Mouse (Mus musculus) C2C12 (cell line): ENCODE results near the gene Ftl1. TPM values are rescaled to one million over a fixed set of nuclear protein-coding genes. Genes with fewer than 3 reads are reported as not detected.
"Not testable (repeated sequence)": the region's sequence is repeated elsewhere in the genome, so short reads cannot be mapped to it uniquely, and the experiment has no call there.

ENCODE experiments used
- H3K27me3 ChIP-seq: one replicate; pipeline ENCODE4 v1.6.1; 2011; ENCODE audit not compliant: control insufficient read depth, insufficient read depth, insufficient read length
- H3K36me3 ChIP-seq: one replicate; pipeline ENCODE4 v1.6.1; 2011; ENCODE audit not compliant: control insufficient read depth, insufficient read depth
- H3K4me3 ChIP-seq: one replicate; pipeline ENCODE4 v1.5.1; 2011; ENCODE audit warnings: mild to moderate bottlenecking, control low read depth; ENCODE audit not compliant: poor library complexity, insufficient read depth, severe bottlenecking
- H3K79me2 ChIP-seq: one replicate; pipeline ENCODE4 v1.6.1; 2011; ENCODE audit not compliant: control insufficient read depth, insufficient read depth
- H3K79me3 ChIP-seq: one replicate; pipeline ENCODE4 v1.6.1; 2011; ENCODE audit warnings: low read depth, control low read depth
- H3ac ChIP-seq: one replicate; pipeline ENCODE3; 2011; ENCODE audit warnings: low read depth; ENCODE audit not compliant: control insufficient read depth, insufficient read length
- CEBPB ChIP-seq: IDR thresholded peaks from one replicate; pipeline ENCODE4 v1.6.1; 2011; ENCODE audit warnings: low read depth, mild to moderate bottlenecking, control low read depth, moderate library complexity
- CTCF ChIP-seq: IDR thresholded peaks from one replicate; pipeline ENCODE4 v1.5.1; 2011; ENCODE audit not compliant: control insufficient read depth, insufficient read depth, insufficient read length
- FOSL1 ChIP-seq: IDR thresholded peaks from one replicate; pipeline ENCODE4 v1.8.0; 2011; ENCODE audit warnings: mild to moderate bottlenecking, low read length; ENCODE audit not compliant: poor library complexity, insufficient read depth, severe bottlenecking
- MAX ChIP-seq: IDR thresholded peaks from one replicate; pipeline ENCODE4 v1.6.1; 2011; ENCODE audit warnings: mild to moderate bottlenecking, control low read depth
- MYOD1 ChIP-seq: IDR thresholded peaks from one replicate; pipeline ENCODE4 v1.6.1; 2011; ENCODE audit warnings: low read depth; ENCODE audit not compliant: control insufficient read depth, insufficient read length
- MYOG ChIP-seq: IDR thresholded peaks from one replicate; pipeline ENCODE4 v1.6.1; 2011; ENCODE audit not compliant: control insufficient read depth, insufficient read length; ENCODE audit errors: extremely low read depth
- USF1 ChIP-seq: IDR thresholded peaks from one replicate; pipeline ENCODE4 v1.6.1; 2011; ENCODE audit warnings: low read depth, mild to moderate bottlenecking, control low read depth, moderate library complexity
- polyA plus RNA-seq: library from polyadenylated mRNA; unstranded; fragments of >200 nt; fragmentation: generic; extraction: Trizol; gene quantifications from one replicate; pipeline ENCODE4 v1.2.1, GENCODE M21; 2012; ENCODE audit warnings: missing spikeins

Ftl1 gene
- polyA plus RNA-seq, 1 experiment, result 14,288 TPM

DNA sequence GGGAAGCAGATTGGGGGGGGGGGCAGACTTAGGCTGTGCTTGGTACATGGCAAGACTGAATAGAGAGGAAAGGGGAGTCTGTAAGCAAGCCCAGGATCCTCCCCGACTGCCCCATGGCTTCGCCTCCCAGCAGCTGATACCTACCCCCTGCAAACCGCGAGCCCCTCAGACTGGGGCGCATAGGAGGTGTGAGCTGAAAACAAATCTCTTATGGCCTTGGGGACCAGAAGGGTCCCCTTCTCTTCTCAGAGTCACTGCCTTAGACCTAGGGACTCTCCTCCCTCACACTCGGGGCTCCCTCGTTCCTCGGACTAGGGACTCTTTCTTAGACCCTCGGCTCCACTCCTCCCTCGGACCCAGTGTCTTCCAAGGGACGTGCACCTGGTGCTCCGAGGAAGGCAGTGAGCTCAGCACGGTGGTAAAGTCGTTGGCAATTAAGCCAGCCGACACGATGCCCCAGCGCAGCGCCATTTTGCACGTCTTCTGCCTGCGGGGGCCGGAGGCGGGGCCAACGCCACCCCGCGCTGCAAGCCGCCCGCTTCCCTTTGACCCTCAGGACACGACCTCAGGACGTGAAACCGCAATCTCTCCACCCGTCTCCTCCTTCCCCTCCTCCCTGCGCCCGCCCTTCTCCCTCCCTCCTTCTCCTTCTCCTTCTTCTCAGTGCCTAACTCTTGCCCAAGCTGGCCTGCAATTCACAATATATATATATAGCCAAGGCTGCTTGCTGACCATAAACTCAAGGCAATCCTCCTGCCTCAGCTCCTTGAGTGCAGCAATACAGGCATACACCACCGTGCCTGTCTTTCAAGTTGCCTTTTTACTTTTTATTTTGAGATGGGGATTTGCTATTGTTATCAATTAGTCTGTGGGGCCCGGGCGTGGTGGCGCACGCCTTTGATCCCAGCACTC lies 28.9 kb upstream of the Ftl1 start, which contains the start of gene Dhdh:
Gene Dhdh (minus strand): TSS at position 513 of the 912 bp plus-strand sequence.
- Histone ChIP-seq H3K79me2 (no peaks in the 10 kb centered on the region), H3ac (no peak within 1 kb of the TSS), H3K27me3 (no peaks in the 10 kb centered on the region), H3K79me3 (no peaks in the 10 kb centered on the region), H3K36me3 (no peaks in the 10 kb centered on the region), H3K4me3 (no peak within 1 kb of the TSS)
- TF ChIP-seq USF1 (no peak), MYOD1 (no peak), FOSL1 (no peak), CTCF (no peak), MYOG (no peak), CEBPB (no peak), MAX (no peak)

GRCm38 (mm10) chr7:45487861-45488292 lies 28.2 kb upstream of the Ftl1 start:
- no peak for TF ChIP-seq CEBPB
- TF ChIP-seq USF1, result no peak
- TF ChIP-seq MYOG, result no peak
- no peak for TF ChIP-seq CTCF
- no peak for TF ChIP-seq MYOD1
- TF ChIP-seq MAX, result no peak
- TF ChIP-seq FOSL1, result no peak
- Histone ChIP-seq H3K4me3 (no peak overlapping the region), H3K36me3 (no peaks in the 10 kb centered on the region), H3K79me2 (no peaks in the 10 kb centered on the region), H3K27me3 (no peaks in the 10 kb centered on the region), H3ac (no peak overlapping the region), H3K79me3 (no peaks in the 10 kb centered on the region)

GRCm38 (mm10) chr7:45486761-45487415 lies 27.2 kb upstream of the Ftl1 start, which contains the start of gene Gm45808:
Gene Gm45808, minus strand, starts transcription at chr7:45486811.
- TF ChIP-seq CEBPB (no peak), MYOG (no peak), MYOD1 (no peak), FOSL1 (no peak), MAX (no peak), USF1 (no peak), CTCF (no peak)
- Histone ChIP-seq H3K79me2 (no peaks in the 10 kb centered on the region), H3K4me3 (no peak within 1 kb of the TSS), H3ac (no peak within 1 kb of the TSS), H3K36me3 (no peaks in the 10 kb centered on the region), H3K79me3 (no peaks in the 10 kb centered on the region), H3K27me3 (no peaks in the 10 kb centered on the region)

GRCm38 (mm10) chr7:45486158-45486557 lies 26.5 kb upstream of the Ftl1 start:
- no peaks in the 10 kb centered on the region for H3K36me3 ChIP-seq
- no peaks in the 10 kb centered on the region for H3K79me3 ChIP-seq
- TF ChIP-seq MAX (no peak), MYOG (no peak), CEBPB (no peak), FOSL1 (no peak), USF1 (no peak), CTCF (no peak), MYOD1 (no peak)
- no peaks in the 10 kb centered on the region for H3K27me3 ChIP-seq
- no peak overlapping the region for H3ac ChIP-seq
- no peak overlapping the region for H3K4me3 ChIP-seq
- H3K79me2 ChIP-seq, result no peaks in the 10 kb centered on the region

DNA sequence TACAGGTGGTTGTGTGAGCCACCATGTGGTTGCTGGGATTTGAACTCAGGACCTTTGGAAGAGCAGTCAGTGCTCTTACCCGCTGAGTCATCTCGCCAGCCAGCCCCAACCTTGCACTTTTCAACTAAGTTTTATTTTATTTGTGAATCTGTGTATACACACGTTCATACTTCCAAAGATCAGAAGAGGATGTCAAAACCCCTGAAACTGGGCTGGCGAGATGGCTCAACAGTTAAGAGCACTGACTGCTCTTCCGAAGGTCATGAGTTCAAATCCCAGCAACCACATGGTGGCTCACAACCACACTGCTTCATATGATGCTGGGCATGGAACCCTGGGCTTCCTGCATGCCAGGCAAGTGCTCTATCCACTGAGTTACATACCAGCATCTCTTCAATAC lies 25.3 kb upstream of the Ftl1 start:
- H3K27me3 ChIP-seq, H3K79me2 ChIP-seq, H3K79me3 ChIP-seq, H3K36me3 ChIP-seq, H3ac ChIP-seq, H3K4me3 ChIP-seq: not testable (repeated sequence)
